Mouse (Mus musculus): ENCODE measurements at regions not wholly inside any gene's neighbourhood (a gene's known extent, or its start where the extent isn't known, plus 50 kb on each side); places are given as distances from the start of the nearest gene placed in this dataset.

- no peaks in the 10 kb centered on the region for H3K27me3 ChIP-seq (ENCODE audit: insufficient read depth, low read length)
- WGBS: 53% methylated on average over 8 of the region's 8 CpGs
Measured at GRCm38 (mm10) chr1:60823006-60823665, 63.7 kb upstream of the Ctla4 start.

GRCm38 (mm10) chr1:60824218-60825125, 62.3 kb upstream of the Ctla4 start:
- Histone ChIP-seq H3K4me3 (ENCODE audit: low read depth, low read length) (no peak overlapping the region), H3K9ac (no peak overlapping the region), H3K4me2 (ENCODE audit: low read depth) (no peak overlapping the region), H3K27ac (ENCODE audit: low read depth, low read length) (no peak overlapping the region), H3K4me1 (ENCODE audit: insufficient read depth) (no peaks in the 10 kb centered on the region), H3K9me3 (ENCODE audit: low read length) (no peaks in the 10 kb centered on the region), H3K27me3 (ENCODE audit: insufficient read depth, low read length) (no peaks in the 10 kb centered on the region), H3K36me3 (ENCODE audit: insufficient read depth) (no peaks in the 10 kb centered on the region)
- WGBS: 86% methylated on average over 5 of the region's 5 CpGs
- no peak for TF ChIP-seq CTCF (IDR thresholded peaks at IDR 0.05; ENCODE audit: low read depth)
- ATAC-seq: no peak
- no peak for DNase-seq

More at GRCm38 (mm10) chr1:60823006-60823665, 63.7 kb upstream of the Ctla4 start:
- peak; percentile 43 for DNase-seq
- no peak overlapping the region for H3K9ac ChIP-seq
- no peak overlapping the region for H3K27ac ChIP-seq (ENCODE audit: low read depth, low read length)
- ATAC-seq: peak; percentile 66
- no peak overlapping the region for H3K4me2 ChIP-seq (ENCODE audit: low read depth)
- H3K9me3 ChIP-seq (ENCODE audit: low read length): no peaks in the 10 kb centered on the region
- no peak overlapping the region for H3K4me3 ChIP-seq (ENCODE audit: low read depth, low read length)
- H3K36me3 ChIP-seq (ENCODE audit: insufficient read depth): no peaks in the 10 kb centered on the region
- no peaks in the 10 kb centered on the region for H3K4me1 ChIP-seq (ENCODE audit: insufficient read depth)
- TF ChIP-seq CTCF (IDR thresholded peaks at IDR 0.05; ENCODE audit: low read depth): peak; percentile 49; the same call in 1 of the 2 replicates

- ATAC-seq (no peak), DNase-seq (no peak)
- no peak for TF ChIP-seq CTCF (IDR thresholded peaks at IDR 0.05; ENCODE audit: low read depth)
- Histone ChIP-seq H3K36me3 (ENCODE audit: insufficient read depth) (no peaks in the 10 kb centered on the region), H3K4me2 (ENCODE audit: low read depth) (no peak overlapping the region), H3K9ac (no peak overlapping the region), H3K4me3 (ENCODE audit: low read depth, low read length) (no peak overlapping the region), H3K9me3 (ENCODE audit: low read length) (no peaks in the 10 kb centered on the region), H3K27ac (ENCODE audit: low read depth, low read length) (no peak overlapping the region), H3K4me1 (ENCODE audit: insufficient read depth) (no peaks in the 10 kb centered on the region), H3K27me3 (ENCODE audit: insufficient read depth, low read length) (no peaks in the 10 kb centered on the region)
- WGBS: 54% methylated on average over 9 of the region's 9 CpGs
Measured at GRCm38 (mm10) chr1:60825256-60826186, 61.3 kb upstream of the Ctla4 start.

GRCm38 (mm10) chr1:60826981-60827380, 59.8 kb upstream of the Ctla4 start:
- DNase-seq (no peak), ATAC-seq (no peak)
- no peaks in the 10 kb centered on the region for H3K36me3 ChIP-seq (ENCODE audit: insufficient read depth)

GRCm38 (mm10) chr1:60828152-60828551, 58.6 kb upstream of the Ctla4 start:
- Histone ChIP-seq H3K4me3 (ENCODE audit: low read depth, low read length) (no peak overlapping the region), H3K9me3 (ENCODE audit: low read length) (no peaks in the 10 kb centered on the region), H3K36me3 (ENCODE audit: insufficient read depth) (no peaks in the 10 kb centered on the region), H3K27me3 (ENCODE audit: insufficient read depth, low read length) (no peaks in the 10 kb centered on the region), H3K9ac (no peak overlapping the region), H3K4me1 (ENCODE audit: insufficient read depth) (no peaks in the 10 kb centered on the region), H3K4me2 (ENCODE audit: low read depth) (no peak overlapping the region), H3K27ac (ENCODE audit: low read depth, low read length) (no peak overlapping the region)
- 90% methylated on average over 6 of the region's 6 CpGs for WGBS
- no peak for ATAC-seq
- DNase-seq: no peak
- no peak for TF ChIP-seq CTCF (IDR thresholded peaks at IDR 0.05; ENCODE audit: low read depth)

More at GRCm38 (mm10) chr1:60826981-60827380, 59.8 kb upstream of the Ctla4 start:
- no peak overlapping the region for H3K4me3 ChIP-seq (ENCODE audit: low read depth, low read length)
- TF ChIP-seq CTCF (IDR thresholded peaks at IDR 0.05; ENCODE audit: low read depth): no peak
- no peaks in the 10 kb centered on the region for H3K4me1 ChIP-seq (ENCODE audit: insufficient read depth)
- no peaks in the 10 kb centered on the region for H3K27me3 ChIP-seq (ENCODE audit: insufficient read depth, low read length)
- H3K9me3 ChIP-seq (ENCODE audit: low read length): no peaks in the 10 kb centered on the region
- no peak overlapping the region for H3K9ac ChIP-seq
- no peak overlapping the region for H3K4me2 ChIP-seq (ENCODE audit: low read depth)
- no peak overlapping the region for H3K27ac ChIP-seq (ENCODE audit: low read depth, low read length)

- ATAC-seq (no peak), DNase-seq (no peak)
- Histone ChIP-seq H3K4me1 (ENCODE audit: insufficient read depth) (no peaks in the 10 kb centered on the region), H3K9me3 (ENCODE audit: low read length) (no peaks in the 10 kb centered on the region), H3K27me3 (ENCODE audit: insufficient read depth, low read length) (no peaks in the 10 kb centered on the region), H3K4me3 (ENCODE audit: low read depth, low read length) (no peak overlapping the region), H3K9ac (no peak overlapping the region), H3K4me2 (ENCODE audit: low read depth) (no peak overlapping the region), H3K27ac (ENCODE audit: low read depth, low read length) (no peak overlapping the region), H3K36me3 (ENCODE audit: insufficient read depth) (no peaks in the 10 kb centered on the region)
- 88% methylated on average over 3 of the region's 3 CpGs for WGBS
- TF ChIP-seq CTCF (IDR thresholded peaks at IDR 0.05; ENCODE audit: low read depth): no peak
Measured at GRCm38 (mm10) chr1:60829849-60830248, 57.0 kb upstream of the Ctla4 start.
